Mouse (Mus musculus): ENCODE data around the gene Tmem104.

- TF ChIP-seq POLR2A (IDR thresholded peaks at IDR 0.05; ENCODE audit: low read depth, low read length) (no peak), CTCF (IDR thresholded peaks at IDR 0.05; ENCODE audit: borderline replicate concordance, insufficient read depth, low read length) (no peak)
Observed at GRCm38 (mm10) chr11:115189304-115189703, 2.0 kb downstream of the Tmem104 start.

Measured in embryonic fibroblast, embryonic 13.5 days (primary cell).